Mouse (Mus musculus): ENCODE results near the gene Fhl2.

- TF ChIP-seq CTCF (IDR thresholded peaks at IDR 0.05; ENCODE audit: borderline replicate concordance, control insufficient read depth, extremely low read depth, insufficient read depth, low read length, poor library complexity) (peak; percentile 81; the same call in 1 of the 2 replicates), POLR2A (IDR thresholded peaks at IDR 0.05; ENCODE audit: control insufficient read depth, extremely low read depth, insufficient read depth, low read length, poor library complexity) (no peak)
Observed at GRCm38 (mm10) chr1:43139587-43140266, 57.1 kb downstream of the Fhl2 start.

Measured in thymus, adult 2 months (tissue).